Mouse (Mus musculus) cerebellum, postnatal 36 days (tissue): ENCODE results near the gene Ddx3y.

ENCODE experiments used
- DNase-seq, 2 experiments: peaks; one replicate each; pipeline ENCODE4 v3.0.0; 2021 to 2022; ENCODE audit warnings: mixed read lengths in 2 of 2

Gene Ddx3y

DNA sequence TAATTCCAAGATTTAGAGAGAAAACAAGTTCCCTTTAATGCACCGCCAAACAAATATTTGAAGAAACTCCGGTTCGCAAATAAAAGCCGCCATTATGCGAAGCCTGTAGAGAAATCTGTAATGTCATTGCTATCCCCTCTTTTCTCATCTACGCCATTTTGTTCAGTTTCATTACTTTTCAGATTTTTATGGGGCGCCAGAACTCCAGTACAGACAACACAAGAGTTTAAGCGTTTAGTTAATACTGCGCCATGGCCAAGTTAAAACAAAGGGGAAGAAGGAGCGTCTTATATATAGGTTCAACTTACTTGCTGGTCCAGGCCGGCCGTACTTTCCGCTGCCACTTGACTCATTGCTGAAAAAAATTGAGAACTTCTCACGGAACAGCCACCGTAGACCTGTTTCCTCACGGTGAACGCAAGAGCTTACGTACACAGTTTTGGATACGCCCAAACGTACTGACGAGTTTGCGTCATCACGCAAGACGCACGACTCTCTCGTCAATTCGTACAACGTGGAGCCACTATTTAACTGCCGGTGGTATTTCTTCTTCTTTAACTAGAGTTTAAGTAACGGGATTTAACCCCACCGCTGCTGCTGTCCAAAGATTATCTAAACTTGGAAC is at the start of gene Ddx3y:
Gene Ddx3y, minus strand, starts transcription at position 459 of the 625 bp plus-strand sequence.
- peak in 1 of 2 experiments; percentile 57 for DNase-seq

DNA sequence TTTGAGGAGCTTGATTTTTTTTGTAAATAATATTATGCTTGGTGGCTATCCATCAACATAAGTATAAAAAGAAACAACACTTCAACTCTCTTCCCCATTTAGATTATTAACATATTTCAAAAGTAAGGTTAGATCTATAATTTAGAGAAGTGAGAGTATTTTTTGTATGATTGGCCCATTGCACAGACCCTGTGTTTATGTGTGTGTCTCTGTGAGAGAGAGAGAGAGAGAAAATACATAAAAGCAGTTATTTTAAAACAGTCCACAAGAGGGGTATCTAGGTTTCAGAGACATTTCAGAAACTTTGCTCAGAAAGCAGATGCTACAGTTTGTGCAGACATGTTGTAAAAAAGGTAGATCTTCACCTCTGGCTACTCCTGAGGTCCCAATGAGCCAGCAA is 7.3 kb upstream of the Ddx3y start:
- DNase-seq = no peak

- no peak for DNase-seq
Measured at GRCm38 (mm10) chrY:1285735-1286134, 694 bp downstream of the Ddx3y start.

DNA sequence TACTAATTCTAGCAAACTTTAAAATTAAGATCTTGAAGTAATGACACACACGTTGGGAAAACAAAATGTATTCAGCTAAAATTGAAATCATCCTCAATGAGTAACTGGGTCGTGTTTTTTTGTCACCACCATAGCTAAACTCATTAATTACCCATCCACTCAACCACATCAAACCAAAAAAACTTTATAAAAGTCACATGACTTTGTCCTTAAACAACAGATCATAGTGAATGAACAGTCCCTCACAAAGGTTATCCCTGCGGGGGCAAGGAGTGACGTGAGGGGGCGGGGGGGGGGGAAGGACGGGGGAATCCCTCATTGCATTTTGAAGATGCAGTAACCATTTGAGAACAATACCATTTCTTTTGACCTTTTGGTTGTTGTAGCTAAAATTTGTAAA is 40.3 kb downstream of the Ddx3y start:
- DNase-seq = no peak

- DNase-seq = peak in 1 of 2 experiments; percentile 60
Measured at GRCm38 (mm10) chrY:1245426-1245863, 41.0 kb downstream of the Ddx3y start, which contains the start of gene Uty. TSS of gene Uty (minus strand) at chrY:1245759.

GRCm38 (mm10) chrY:1244940-1245339 is 41.5 kb downstream of the Ddx3y start:
- no peak for DNase-seq

DNA sequence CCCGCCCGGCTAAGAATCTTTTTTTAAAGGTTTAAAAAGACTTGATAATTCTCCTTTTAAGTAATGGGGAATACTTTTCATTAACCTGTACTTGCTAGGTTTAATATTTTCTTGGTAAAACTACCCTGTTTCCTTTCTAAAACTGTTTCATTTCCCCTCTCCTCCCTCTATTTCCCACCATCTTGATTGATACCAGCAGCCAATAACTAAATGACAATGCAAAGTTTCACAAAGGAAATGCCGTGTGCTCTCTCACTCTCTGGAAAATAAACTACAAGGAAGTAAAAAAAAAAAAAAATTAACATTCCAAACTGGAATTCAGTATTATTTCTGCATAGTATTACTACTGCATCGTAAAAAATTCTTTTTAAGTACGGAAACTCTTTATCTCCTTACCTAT is 42.0 kb downstream of the Ddx3y start:
- no peak for DNase-seq

DNA sequence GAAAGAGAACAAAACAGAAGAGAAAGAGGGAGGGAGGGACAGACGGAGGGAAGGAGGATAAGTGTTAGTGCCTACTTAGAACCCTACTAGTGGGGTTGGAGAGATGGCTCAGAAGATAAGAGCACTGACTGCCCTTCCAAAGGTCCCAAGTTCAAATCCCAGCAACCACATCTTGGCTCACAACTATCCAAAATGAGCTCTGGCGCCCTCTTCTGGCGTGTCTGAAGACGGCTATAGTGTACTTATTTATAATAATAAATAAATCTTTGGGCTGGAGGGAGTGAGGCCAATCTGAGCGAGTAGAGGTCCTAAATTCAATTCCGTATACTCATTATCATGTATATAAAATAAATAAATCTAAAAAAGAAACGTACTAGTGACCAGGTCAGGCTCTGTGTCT is 66.4 kb downstream of the Ddx3y start:
- no peak for DNase-seq
